Mouse (Mus musculus): ENCODE results near the gene Hnrnpul2. TPM values are rescaled to one million over a fixed set of nuclear protein-coding genes. Genes with fewer than 3 reads are reported as not detected.
"Not testable (repeated sequence)": the region's sequence is repeated elsewhere in the genome, so short reads cannot be mapped to it uniquely, and the experiment has no call there.

The Hnrnpul2 gene
- total RNA-seq, 2 experiments from 2014 or later = 71.4 to 82.8 TPM

- ATAC-seq (replicated peaks; ENCODE audit: poor library complexity, severe bottlenecking) = no peak
Observed at GRCm38 (mm10) chr19:8817001-8817400, 2.8 kb upstream of the Hnrnpul2 start.

DNA sequence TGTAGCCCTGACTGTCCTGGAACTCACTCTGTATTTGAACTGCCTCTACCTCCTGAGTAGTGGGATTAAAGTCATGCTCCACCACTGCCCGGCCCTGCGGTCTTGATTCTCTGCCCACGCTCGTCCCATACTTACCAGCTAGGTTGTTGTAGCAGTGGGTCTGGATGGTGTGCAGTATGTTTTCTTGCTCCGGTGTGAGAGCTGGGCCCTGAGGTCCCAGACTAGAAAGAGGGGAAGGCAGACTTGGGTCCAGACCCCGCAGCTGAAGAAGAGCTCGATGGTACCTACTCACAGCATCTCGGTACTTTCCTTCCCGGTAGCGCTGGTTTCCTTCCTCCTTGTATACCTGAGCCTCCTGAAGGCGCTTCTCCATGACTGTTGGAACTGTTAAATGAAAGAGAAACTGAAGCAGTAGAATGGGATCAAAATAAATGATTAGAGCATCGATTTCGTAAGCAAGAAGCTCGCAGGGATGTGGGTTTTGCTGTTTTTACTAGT lies 1.5 kb upstream of the Hnrnpul2 start:
- ATAC-seq (replicated peaks; ENCODE audit: poor library complexity, severe bottlenecking) = no peak

DNA sequence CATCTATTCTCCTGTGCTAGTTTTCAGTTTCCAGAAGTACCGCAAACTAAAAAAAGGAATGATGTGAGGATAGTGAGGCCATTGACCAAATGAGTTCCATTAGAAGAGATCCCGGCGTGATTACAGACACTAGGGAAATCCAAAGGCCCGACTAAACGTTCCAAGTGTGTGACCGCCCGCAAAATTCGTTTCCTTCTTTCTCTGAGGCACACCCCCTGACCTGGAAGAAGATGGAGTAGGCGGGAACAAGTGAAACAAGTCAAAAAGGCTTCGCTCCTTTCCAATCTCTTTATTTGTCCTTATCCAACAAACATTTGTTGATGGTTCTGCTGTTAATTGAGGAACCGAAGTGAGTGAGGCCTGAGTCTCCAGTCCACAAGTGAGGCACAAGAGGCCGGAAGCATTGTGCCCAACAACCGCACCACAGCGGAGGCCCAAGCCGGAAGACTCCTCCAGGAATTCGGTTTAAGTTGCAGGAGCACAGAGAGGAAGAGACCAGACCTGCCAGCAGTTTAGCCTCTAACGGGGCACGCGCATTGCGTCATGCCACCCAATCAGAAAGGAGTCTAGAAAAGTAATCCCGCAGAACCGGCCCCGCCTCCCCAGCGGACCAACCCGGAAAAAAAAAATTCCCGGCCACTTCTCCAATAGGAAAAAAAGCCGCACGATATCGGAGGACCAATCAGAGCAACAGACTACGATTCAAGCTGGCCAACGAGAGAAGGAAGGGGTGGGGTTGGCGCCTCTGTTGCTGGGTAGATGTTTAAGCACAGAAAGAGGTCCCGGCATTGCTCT lies 812 bp upstream of the Hnrnpul2 start, which contains the start of gene Ttc9c:
Gene Ttc9c, minus strand, starts transcription at position 533 of the 795 bp plus-strand sequence.
- ATAC-seq (replicated peaks; ENCODE audit: poor library complexity, severe bottlenecking) = peak; percentile 74

DNA sequence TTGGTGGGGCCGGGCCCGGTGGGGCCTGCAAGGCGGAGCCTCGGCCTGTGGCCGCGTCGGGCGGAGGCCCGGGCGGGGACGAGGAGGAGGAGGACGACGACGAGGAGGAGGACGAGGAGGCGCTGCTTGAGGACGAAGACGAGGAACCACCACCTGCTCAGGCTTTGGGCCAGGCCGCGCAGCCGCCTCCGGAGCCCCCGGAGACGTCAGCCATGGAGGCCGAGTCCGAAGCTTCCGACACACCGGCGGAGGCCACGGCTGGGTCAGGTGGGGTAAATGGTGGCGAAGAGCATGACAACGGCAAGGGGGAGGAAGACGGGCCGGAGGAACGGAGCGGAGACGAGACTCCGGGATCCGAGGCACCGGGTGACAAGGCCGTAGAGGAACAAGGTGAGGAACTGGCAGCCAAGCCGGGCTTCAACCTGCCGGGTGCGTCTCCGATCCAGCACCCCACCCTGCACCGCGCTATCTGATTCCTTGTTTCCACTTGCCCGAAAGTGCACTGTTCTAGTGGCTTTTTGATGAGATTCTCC lies 680 bp downstream of the Hnrnpul2 start:
- ATAC-seq (replicated peaks; ENCODE audit: poor library complexity, severe bottlenecking) = no peak

DNA sequence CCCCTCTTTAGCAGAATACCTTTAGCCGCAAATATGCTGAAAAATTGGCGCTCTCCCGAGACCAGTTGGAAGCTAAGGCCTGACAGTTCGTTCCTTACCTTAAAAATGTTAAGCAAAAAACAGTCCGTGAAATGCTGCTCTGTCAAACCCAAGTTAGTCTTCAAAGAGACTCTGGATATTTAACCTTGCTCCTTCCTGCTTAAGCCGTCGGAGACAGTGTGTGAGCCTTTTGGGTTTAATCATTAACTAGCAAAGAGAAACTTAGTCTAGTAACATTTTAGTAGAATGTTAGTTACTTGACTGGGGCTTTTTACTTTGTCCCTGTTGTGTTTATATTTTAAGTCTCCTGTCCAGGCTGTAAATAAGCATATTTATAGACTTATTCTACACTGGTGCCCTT lies 1.3 kb downstream of the Hnrnpul2 start:
- no peak for ATAC-seq (replicated peaks; ENCODE audit: poor library complexity, severe bottlenecking)

DNA sequence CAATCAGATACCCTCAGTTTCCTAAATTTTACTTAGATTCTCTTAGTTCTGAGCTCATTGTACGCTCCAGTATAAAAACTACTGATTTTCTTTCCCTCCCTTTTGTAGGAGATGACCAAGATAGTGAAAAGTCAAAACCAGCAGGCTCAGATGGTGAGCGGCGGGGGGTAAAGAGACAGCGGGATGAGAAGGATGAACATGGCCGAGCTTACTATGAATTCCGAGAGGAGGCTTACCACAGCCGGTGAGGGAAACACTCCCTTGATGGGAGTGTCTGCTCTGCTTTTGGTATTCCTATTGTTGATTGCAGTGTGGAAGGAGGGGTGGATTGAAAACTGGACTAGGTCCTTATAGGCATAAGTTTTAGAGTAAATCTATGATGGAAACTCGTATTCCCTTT lies 2.9 kb downstream of the Hnrnpul2 start:
- ATAC-seq (replicated peaks; ENCODE audit: poor library complexity, severe bottlenecking) = no peak

- peak; percentile 98 for ATAC-seq (replicated peaks; ENCODE audit: poor library complexity, severe bottlenecking)
Observed at GRCm38 (mm10) chr19:8829660-8830059, 9.8 kb downstream of the Hnrnpul2 start, which contains the start of gene AC129217.1. Gene AC129217.1, plus strand, starts transcription at chr19:8829773.

DNA sequence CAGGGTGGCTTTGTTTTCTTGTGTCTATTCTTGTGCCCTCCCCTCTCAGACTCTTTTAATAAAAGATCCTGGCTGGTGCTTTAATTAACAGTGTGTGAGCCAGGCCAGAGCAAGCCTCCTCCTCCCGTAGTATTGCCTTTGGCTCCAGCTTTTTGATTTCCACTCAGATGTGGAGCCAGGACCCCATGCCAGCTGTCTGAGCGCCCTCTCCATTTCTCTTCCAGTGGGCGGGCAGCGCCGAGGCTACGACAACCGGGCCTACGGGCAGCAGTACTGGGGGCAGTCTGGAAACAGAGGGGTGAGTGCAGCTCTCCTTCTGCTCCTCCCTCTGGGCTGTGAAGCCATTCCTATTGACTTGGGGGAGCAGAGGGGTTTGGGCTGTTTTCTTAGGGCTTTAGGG lies 10.9 kb downstream of the Hnrnpul2 start:
- no peak for ATAC-seq (replicated peaks; ENCODE audit: poor library complexity, severe bottlenecking)

- ATAC-seq (replicated peaks; ENCODE audit: poor library complexity, severe bottlenecking) = no peak
Observed at GRCm38 (mm10) chr19:8831262-8831661, 11.5 kb downstream of the Hnrnpul2 start.

GRCm38 (mm10) chr19:8832971-8833370 lies 13.2 kb downstream of the Hnrnpul2 start:
- no peak for ATAC-seq (replicated peaks; ENCODE audit: poor library complexity, severe bottlenecking)

DNA sequence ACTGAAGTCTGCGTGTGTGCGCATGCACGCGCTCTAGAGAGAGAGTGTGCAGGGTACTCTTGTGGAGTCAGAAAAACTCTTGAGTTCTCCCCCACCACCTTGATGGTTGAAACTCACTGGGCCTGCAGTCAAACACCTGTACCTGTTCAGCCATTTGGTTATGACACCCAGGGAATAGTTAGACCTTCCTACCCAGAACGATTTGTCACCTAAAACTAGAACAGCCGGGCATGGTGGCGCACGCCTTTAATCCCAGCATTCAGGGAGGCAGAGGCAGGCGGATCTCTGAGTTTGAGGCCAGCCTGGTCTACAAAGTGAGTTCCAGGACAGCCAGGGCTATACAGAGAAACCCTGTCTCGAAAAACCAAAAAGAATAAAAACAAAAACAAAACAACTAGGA lies 16.5 kb downstream of the Hnrnpul2 start:
- not testable (repeated sequence) for ATAC-seq (replicated peaks; ENCODE audit: poor library complexity, severe bottlenecking)

- ATAC-seq (replicated peaks; ENCODE audit: poor library complexity, severe bottlenecking) = peak; percentile 87
Observed at GRCm38 (mm10) chr19:8837251-8837791, 17.5 kb downstream of the Hnrnpul2 start, which contains the start of gene Bscl2. Gene Bscl2, plus strand, starts transcription at chr19:8837467.

DNA sequence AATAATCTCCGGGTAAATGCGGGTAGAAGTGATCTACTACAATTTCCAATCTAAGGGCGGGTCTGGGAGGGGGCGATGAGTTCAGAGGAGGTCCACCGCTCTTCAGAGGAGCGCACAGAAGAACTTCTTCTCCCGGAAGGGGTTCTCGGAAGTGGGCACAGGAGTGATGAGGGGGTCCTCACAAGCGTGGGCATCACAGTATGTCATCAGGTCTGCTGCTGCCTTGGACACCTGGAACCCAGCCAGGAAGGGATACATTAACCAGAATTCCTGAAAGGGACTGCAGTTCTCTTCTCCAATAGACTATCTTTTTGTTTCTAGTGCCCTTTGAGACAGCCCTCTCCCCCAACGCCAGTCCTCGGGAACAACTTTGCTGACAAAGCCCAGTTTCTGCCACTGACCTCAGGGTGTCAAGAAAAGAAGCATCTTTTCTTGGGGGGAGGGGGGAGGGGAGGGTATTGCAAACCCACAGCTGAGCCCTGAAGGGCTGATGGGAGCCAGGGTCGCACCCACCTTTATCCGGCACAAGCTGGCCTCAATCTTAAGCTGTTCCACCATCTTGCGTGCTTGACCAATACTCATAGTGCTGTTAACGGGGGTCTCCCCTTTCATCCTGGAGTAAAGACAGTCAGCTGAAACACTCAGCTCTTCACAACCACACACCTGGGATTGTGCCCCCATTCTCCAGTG lies 18.4 kb downstream of the Hnrnpul2 start:
- no peak for ATAC-seq (replicated peaks; ENCODE audit: poor library complexity, severe bottlenecking)

GRCm38 (mm10) chr19:8839103-8839907 lies 19.5 kb downstream of the Hnrnpul2 start, which contains the start of gene Gng3:
Gene Gng3, minus strand, starts transcription at chr19:8839194.
- ATAC-seq (replicated peaks; ENCODE audit: poor library complexity, severe bottlenecking) = no peak

DNA sequence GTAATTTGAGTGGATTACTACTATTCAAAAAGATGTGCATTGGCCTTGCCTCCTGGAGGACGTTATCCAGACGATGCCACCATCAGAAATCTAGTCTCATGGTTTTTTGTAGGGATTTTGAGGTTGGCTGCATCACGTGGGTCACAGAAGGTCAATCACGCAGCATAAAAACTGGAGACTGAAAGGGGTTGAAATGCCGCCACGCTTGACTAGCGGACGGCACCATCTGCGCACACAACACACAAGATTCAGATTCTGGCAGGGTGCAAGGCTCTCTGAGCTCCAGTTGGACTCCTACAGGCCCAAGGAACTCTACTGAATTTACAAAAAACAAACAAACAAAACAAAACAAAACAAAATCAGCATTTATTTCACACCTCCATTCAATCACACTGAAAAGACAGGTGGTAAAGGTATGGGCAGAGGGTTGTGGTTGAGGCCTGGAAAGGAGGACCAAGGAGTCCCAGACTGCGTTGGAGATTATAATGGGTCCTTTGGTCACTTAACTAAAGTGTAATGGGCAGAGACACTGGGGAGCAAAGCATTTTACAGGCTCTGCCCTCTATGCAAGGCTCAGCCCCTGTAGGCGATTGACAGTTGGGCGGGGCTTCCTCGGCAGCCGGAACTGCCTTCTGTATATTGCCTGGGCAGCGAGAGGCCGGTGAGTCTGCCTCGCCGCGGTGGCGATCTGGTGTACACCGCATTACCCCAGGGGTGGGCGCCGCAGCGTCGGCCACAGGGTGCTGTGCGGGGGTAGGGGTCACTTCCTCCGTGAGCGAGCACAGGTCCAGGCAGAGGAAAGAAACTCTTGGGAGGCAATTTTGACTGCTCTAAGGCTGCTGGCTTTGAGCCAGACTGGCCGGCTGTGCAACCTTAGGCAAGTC lies 20.3 kb downstream of the Hnrnpul2 start:
- ATAC-seq (replicated peaks; ENCODE audit: poor library complexity, severe bottlenecking) = peak; percentile 62

- no peak for ATAC-seq (replicated peaks; ENCODE audit: poor library complexity, severe bottlenecking)
Observed at GRCm38 (mm10) chr19:8841012-8841411, 21.2 kb downstream of the Hnrnpul2 start.

GRCm38 (mm10) chr19:8842961-8843360 lies 23.2 kb downstream of the Hnrnpul2 start:
- ATAC-seq (replicated peaks; ENCODE audit: poor library complexity, severe bottlenecking) = no peak

GRCm38 (mm10) chr19:8844371-8845129 lies 24.7 kb downstream of the Hnrnpul2 start:
- peak; percentile 61 for ATAC-seq (replicated peaks; ENCODE audit: poor library complexity, severe bottlenecking)
